Mouse (Mus musculus): ENCODE results near the gene Vmn1r47. TPM values are rescaled to one million over a fixed set of nuclear protein-coding genes. Genes with fewer than 3 reads are reported as not detected.
"Not testable (repeated sequence)": the region's sequence is repeated elsewhere in the genome, so short reads cannot be mapped to it uniquely, and the experiment has no call there.

The Vmn1r47 gene
- not detected in 2 replicates for polyA plus RNA-seq (2015; fragmentation: Nextera tagmentation; extraction: Ambion mirVana)

DNA sequence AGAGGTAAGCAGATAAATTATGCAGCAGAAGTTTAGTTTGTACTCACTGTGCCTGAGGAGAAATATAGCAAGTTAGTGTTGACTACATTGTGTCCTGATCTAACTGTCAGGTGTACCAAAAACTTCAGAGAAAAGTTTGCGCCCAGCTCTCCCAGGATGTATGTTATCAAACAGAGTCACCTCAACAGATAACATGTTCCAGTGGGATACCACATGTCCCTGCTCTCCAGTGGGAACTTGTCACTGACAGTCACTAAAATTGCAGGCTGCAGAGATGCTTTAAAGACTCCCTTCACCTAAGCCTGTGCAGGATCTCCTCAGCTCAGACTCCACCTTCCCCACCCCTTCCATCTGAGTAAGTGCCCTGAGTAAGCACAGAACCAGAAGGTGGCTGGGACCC is at the start of gene Vmn1r47:
Gene Vmn1r47 (plus strand): TSS at position 301 of the 400 bp plus-strand sequence.
- H3K36me3 ChIP-seq; H3K4me3 ChIP-seq (replicated peaks); H3K4me1 ChIP-seq; H3K9ac ChIP-seq; ATAC-seq (ENCODE audit: insufficient read depth, low FRiP score, low read depth); H3K27me3 ChIP-seq (replicated peaks); H3K27ac ChIP-seq; H3K4me2 ChIP-seq; H3K9me3 ChIP-seq: not testable (repeated sequence)
- WGBS, result 100% methylated on average over 1 of the region's 1 CpGs

DNA sequence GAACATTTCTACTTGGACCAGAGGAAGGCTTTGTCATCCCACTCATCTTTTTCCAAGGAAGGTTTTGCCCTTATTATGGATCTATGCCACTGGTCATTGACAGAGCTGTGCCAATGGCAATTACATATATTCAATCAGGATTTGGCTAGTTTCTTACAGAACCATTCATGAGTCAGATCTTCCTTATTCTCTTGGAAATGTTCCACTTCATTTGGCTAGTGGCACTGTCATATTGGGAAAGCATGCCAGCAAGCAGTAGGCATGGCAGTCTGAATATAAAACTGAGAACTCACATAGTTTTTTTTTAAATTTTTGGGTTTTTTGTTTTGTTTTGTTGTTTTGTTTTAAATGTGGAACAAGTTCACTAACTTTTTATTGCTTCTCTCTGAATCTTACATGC is 49.6 kb upstream of the Vmn1r47 start:
- H3K36me3 ChIP-seq, result no peaks in the 10 kb centered on the region
- no peaks in the 10 kb centered on the region for H3K9me3 ChIP-seq
- no peak overlapping the region for H3K9ac ChIP-seq
- H3K27me3 ChIP-seq (replicated peaks), result no peaks in the 10 kb centered on the region
- no peak overlapping the region for H3K27ac ChIP-seq
- ATAC-seq (ENCODE audit: insufficient read depth, low FRiP score, low read depth), result no peak
- no peak overlapping the region for H3K4me2 ChIP-seq
- no peak overlapping the region for H3K4me3 ChIP-seq (replicated peaks)
- no peaks in the 10 kb centered on the region for H3K4me1 ChIP-seq

DNA sequence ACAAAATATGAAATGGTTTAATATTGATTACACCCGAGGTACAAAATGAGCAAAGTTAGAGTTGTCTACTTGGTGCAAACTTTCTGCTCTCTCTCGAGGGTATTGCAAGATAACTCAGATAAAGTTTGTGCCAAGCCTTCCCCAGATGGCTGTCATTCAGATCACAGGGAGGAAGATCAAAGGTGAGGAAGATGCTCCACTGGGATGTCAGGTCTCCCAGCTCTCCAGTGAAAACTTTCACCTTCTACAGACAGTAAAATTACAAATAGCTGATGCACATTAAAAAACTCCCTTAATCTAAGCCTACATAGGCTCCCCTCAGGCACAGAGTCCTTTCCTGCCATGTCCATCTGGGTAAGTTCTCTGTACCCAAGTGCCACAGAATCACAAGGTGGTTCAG is 46.9 kb upstream of the Vmn1r47 start, which contains the start of gene Vmn1r46:
Gene Vmn1r46 (plus strand): TSS at position 301 of the 400 bp plus-strand sequence.
- ATAC-seq (ENCODE audit: insufficient read depth, low FRiP score, low read depth), result no peak
- WGBS, result 62% methylated on average over 2 of the region's 2 CpGs

DNA sequence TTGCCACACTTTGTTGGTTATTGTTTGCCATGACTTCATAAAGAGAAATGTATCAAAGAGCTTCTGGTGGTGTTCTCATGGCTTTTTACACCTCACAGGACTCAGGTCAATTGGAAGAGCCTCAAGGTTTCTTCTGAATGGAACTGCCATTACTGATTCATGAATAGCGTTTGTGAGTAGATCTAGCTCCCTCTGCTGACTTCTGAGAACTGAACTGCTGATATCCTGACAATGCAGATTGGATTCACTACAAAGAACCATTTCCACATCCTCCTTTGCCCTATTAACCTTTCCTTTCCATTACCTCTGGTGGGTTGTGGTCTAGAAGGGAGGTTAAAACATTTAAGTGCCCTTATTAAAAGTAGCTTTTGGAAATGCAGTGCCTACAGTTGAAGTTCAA is 30.0 kb upstream of the Vmn1r47 start:
- no peak for ATAC-seq (ENCODE audit: insufficient read depth, low FRiP score, low read depth)

More for the DNA sequence above, 46.9 kb upstream of the Vmn1r47 start, which contains the start of gene Vmn1r46:
- Histone ChIP-seq H3K4me3 (replicated peaks) (no peak within 1 kb of the TSS), H3K36me3 (no peaks in the 10 kb centered on the region), H3K27ac (no peak within 1 kb of the TSS), H3K4me1 (no peaks in the 10 kb centered on the region), H3K27me3 (replicated peaks) (no peaks in the 10 kb centered on the region), H3K9me3 (no peaks in the 10 kb centered on the region), H3K9ac (no peak within 1 kb of the TSS), H3K4me2 (no peak within 1 kb of the TSS)

DNA sequence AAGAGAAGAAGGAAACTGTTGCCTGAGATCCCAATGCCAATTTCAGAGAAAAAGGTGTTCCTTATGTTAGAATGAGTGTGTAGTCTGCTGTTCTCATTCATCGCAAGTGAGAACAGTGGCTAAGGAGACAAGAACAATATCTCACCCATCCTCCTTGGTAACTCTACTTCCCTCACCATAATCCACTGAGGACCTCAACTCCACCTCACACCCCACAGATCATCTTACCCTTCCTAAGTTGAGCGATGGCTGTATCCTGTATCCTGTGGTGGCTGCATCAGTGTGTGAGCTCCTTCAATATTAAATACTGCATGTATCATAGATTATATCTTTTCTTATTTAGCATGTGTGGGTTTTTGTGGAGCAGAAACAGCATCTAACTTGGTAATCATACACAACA is 20.8 kb downstream of the Vmn1r47 start, which contains the start of gene Vmn1r48:
Gene Vmn1r48 (minus strand): TSS at position 101 of the 400 bp plus-strand sequence.
- not testable (repeated sequence) for H3K27me3 ChIP-seq (replicated peaks); H3K9me3 ChIP-seq; ATAC-seq (ENCODE audit: insufficient read depth, low FRiP score, low read depth); H3K4me2 ChIP-seq; H3K27ac ChIP-seq; H3K4me1 ChIP-seq; H3K36me3 ChIP-seq; H3K9ac ChIP-seq; H3K4me3 ChIP-seq (replicated peaks)
- WGBS, result no CpG with 5 or more reads among the region's 2 CpGs

More for the DNA sequence above, 30.0 kb upstream of the Vmn1r47 start:
- Histone ChIP-seq H3K27me3 (replicated peaks) (no peaks in the 10 kb centered on the region), H3K4me3 (replicated peaks) (no peak overlapping the region), H3K9ac (no peak overlapping the region), H3K36me3 (no peaks in the 10 kb centered on the region), H3K27ac (no peak overlapping the region), H3K4me2 (no peak overlapping the region), H3K4me1 (no peaks in the 10 kb centered on the region), H3K9me3 (no peaks in the 10 kb centered on the region)
- whole genome bisulfite sequencing, result 22% methylated on average over 1 of the region's 1 CpGs

Other genes with a start within 250 kb of the Vmn1r47 start
- not detected in 2 replicates for gene Vmn1r42, start 139.7 kb upstream of the Vmn1r47 start, polyA plus RNA-seq (2015; fragmentation: Nextera tagmentation; extraction: Ambion mirVana)
- gene Vmn1r43, start 139.7 kb upstream of the Vmn1r47 start, polyA plus RNA-seq (2015; fragmentation: Nextera tagmentation; extraction: Ambion mirVana), result 0.01 TPM in 2 replicates
- gene Vmn1r44, start 132.5 kb upstream of the Vmn1r47 start, polyA plus RNA-seq (2015; fragmentation: Nextera tagmentation; extraction: Ambion mirVana), result not detected in 2 replicates
- not detected in 2 replicates for gene Vmn1r45, start 75.5 kb upstream of the Vmn1r47 start, polyA plus RNA-seq (2015; fragmentation: Nextera tagmentation; extraction: Ambion mirVana)
- gene Vmn1r46, start 46.8 kb upstream of the Vmn1r47 start, polyA plus RNA-seq (2015; fragmentation: Nextera tagmentation; extraction: Ambion mirVana), result not detected in 2 replicates
- gene Vmn1r48, start 20.7 kb downstream of the Vmn1r47 start, polyA plus RNA-seq (2015; fragmentation: Nextera tagmentation; extraction: Ambion mirVana), result not detected in 2 replicates
- not detected in 2 replicates for gene Vmn1r49, start 62.4 kb downstream of the Vmn1r47 start, polyA plus RNA-seq (2015; fragmentation: Nextera tagmentation; extraction: Ambion mirVana)
- not detected in 2 replicates for gene Vmn1r50, start 85.3 kb downstream of the Vmn1r47 start, polyA plus RNA-seq (2015; fragmentation: Nextera tagmentation; extraction: Ambion mirVana)
- 0.03 TPM in 1 of 2 replicates, not detected in the other for gene Vmn1r51, start 106.4 kb downstream of the Vmn1r47 start, polyA plus RNA-seq (2015; fragmentation: Nextera tagmentation; extraction: Ambion mirVana)
- gene Vmn1r52, start 158.7 kb downstream of the Vmn1r47 start, polyA plus RNA-seq (2015; fragmentation: Nextera tagmentation; extraction: Ambion mirVana), result not detected in 2 replicates
- not detected in 2 replicates for gene V1ra8, start 186.6 kb downstream of the Vmn1r47 start, polyA plus RNA-seq (2015; fragmentation: Nextera tagmentation; extraction: Ambion mirVana)
- gene Vmn1r53, start 208.3 kb downstream of the Vmn1r47 start, polyA plus RNA-seq (2015; fragmentation: Nextera tagmentation; extraction: Ambion mirVana), result not detected in 2 replicates
- gene Vmn1r54, start 230.2 kb downstream of the Vmn1r47 start, polyA plus RNA-seq (2015; fragmentation: Nextera tagmentation; extraction: Ambion mirVana), result not detected in 2 replicates

All from stomach, embryonic 15.5 days (tissue).